Mouse (Mus musculus) left cerebral cortex, postnatal 36 days (tissue): ENCODE measurements around the gene Rmnd5a. TPM values are rescaled to one million over a fixed set of nuclear protein-coding genes. Genes with fewer than 3 reads are reported as not detected.
A peak's percentile ranks its signal among the peaks of the same experiment; 100 is the strongest.

Experiments
- DNase-seq, 2 experiments: peaks; one replicate each; pipeline ENCODE4 v3.0.0; 2021 to 2022; ENCODE audit warnings: low spot score in 2 of 2, mixed read lengths in 1 of 2
- intact Hi-C: fragments of 180-260 bp; cut with DNase I; formaldehyde crosslinking; loops from one replicate; pipeline ENCODE4 v1.15.1; 2025
- total RNA-seq, 2 experiments: library from RNA; stranded (reverse); gene quantifications; 2 replicates each; pipeline ENCODE4 v1.2.3; 2021

Gene Rmnd5a
- total RNA-seq, 2 experiments from 2014 or later = 91.4 to 98.7 TPM

DNA sequence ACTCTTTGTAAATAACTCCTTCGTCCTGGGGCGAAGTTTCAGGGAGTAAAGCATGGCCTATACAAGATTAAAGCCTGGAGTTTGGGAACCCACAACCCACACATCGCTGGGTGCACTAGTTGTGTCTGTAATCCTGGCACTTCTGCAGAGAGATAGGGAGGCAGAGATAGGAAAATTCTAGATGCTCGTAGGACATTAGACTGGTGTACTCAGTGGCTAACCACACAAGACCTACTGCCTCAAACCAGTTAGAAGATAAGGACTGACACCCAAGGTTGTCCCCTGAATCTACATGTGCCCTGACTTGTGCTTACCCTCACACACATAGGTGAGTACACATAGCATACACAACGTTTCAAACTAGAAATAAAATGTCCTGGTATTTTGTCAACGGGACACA is 5.1 kb upstream of the Rmnd5a start:
- intact Hi-C loops = loop anchor here (10.0 kb wide), 1 partner anchor 359 kb away; no protein-coding TSS in a partner anchor
- no peak for DNase-seq

DNA sequence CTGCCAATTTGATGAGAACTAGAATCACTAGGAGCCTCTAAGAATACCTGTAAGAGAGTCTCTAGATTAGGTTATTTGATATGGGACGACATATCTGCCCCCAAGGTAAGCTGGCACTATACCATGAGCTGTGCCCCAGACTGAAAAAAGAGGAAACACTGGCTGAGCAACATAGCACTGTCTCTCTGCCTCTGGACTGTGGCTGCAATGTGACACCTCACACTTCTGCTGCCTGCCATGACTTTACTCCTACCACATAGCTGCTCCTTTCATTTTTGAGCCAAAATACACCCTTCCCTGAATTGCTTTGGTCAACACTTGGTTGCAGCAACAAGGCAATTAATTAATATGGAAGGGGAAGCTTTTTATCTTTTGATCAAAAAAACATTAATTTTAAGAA is 4.3 kb upstream of the Rmnd5a start:
- intact Hi-C loops = loop anchor here (5.0 to 10.0 kb wide), 2 partner anchors 98 to 360 kb away; partner anchors contain the start of gene Chmp3
- DNase-seq = no peak

DNA sequence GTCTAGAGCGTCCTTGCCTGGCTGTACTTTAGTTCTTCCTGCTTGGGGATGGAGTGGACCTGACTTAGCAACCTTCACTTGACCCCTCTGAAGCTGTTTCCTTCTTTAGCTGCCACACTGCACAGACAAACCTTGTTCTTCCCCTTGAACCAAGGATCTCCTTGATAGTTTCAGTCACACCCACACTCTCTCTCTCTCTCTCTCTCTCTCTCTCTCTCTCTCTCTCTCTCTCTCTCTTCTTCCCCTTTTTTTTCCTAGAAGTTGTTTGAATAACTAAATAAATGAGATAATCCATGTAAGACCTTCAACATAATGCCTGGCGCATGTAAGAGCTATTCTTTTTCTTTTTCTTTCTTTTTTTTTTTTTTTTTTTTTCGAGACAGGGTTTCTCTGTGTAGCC is 1.7 kb upstream of the Rmnd5a start:
- intact Hi-C loops = loop anchor here (5.0 to 10.0 kb wide), 2 partner anchors 100 to 363 kb away; partner anchors contain the start of gene Chmp3
- DNase-seq = no peak

DNA sequence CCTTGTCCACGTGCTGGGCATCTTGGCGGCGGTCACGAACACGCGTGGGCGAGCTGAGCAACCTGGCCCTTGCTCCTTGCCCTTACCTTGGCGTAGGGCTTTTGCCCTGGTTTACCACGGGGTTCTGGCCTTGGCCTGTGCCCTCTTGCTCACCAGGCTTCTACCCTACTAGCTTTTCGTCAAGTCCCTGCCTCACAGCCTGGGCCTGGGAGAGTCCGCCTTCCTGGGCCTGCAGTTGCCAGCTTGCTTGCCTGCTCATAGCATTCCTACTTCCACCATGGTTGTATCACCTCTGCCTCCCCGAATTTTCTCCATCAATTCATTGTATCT is 779 bp upstream of the Rmnd5a start:
- DNase-seq = no peak
- intact Hi-C loops = loop anchor here (5.0 to 10.0 kb wide), 2 partner anchors 101 to 364 kb away; partner anchors contain the start of gene Chmp3

DNA sequence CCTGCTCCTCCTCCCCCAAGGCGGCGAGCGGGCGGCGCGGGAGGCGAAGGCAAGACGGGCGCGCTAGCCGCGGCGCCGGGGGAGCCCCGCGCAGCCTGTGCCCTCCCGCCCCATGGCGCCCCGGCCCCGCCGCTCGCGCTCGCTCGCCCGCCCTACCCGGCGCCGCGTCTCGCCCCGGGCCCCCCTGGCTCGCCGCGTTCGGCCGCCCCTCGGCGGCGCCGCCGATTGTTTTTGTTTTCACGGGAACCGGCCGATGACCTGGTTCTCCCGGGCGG is 283 bp downstream of the Rmnd5a start:
- no peak for DNase-seq
- intact Hi-C loops = loop anchor here (1.0 to 10.0 kb wide), 3 partner anchors 53 to 365 kb away; partner anchors contain the start of genes Chmp3 and Rnf103

DNA sequence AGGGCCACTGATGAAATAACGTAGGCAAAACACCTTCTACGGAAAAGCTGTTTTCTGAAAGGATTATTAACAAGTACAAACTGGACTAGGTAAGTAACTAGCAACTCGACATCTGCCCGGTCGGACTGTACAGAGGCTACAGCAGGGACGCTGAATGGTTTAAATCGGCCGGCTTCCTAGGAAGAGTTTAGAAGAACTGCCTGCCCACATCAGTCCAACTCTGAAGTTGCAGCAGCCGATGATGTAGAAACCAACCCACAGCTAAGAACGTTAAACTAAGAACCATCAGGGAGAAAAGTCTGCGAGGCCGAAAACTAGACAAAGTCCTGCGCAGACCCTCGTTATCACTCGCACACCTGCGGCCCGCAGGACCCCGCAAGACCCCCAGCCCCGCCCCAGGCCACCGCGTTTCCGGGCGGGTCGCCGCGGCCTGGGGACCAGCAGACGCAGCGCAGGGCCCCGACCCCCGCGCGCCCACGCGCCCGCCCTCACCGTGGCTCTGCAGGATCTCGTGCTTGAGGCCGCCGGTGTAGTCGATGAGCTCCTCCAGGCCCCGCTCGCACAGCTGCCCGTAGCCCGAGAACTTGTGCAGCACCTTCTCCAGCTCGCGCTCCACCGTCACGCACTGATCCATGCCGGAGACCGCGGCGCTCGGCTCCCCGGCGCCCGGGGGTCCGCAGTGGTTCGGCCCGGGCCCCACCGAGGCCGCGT is 776 bp downstream of the Rmnd5a start:
- intact Hi-C loops = loop anchor here (1.0 to 10.0 kb wide), 3 partner anchors 54 to 365 kb away; partner anchors contain the start of genes Chmp3 and Rnf103
- DNase-seq = peak; percentile 65 to 69

DNA sequence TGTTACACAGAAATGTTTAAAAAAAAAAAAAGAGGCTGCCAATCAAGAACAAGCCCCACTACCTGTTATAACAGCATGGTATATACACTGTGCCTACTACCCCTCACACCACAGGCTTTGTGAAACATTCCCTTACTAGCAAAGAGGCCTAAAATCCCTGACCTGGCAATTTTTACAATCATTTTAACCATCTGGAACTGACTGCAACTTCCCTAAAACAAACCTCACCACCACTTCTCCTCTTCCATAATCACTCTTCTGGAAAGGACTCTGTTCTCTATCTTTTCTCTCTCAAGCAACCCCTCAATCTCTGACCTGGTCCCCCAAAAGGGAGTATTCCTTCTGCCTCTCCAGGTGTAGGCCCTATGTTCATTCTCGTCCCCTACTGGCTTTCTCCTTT is 2.4 kb downstream of the Rmnd5a start:
- intact Hi-C loops = no loop called here
- no peak for DNase-seq

DNA sequence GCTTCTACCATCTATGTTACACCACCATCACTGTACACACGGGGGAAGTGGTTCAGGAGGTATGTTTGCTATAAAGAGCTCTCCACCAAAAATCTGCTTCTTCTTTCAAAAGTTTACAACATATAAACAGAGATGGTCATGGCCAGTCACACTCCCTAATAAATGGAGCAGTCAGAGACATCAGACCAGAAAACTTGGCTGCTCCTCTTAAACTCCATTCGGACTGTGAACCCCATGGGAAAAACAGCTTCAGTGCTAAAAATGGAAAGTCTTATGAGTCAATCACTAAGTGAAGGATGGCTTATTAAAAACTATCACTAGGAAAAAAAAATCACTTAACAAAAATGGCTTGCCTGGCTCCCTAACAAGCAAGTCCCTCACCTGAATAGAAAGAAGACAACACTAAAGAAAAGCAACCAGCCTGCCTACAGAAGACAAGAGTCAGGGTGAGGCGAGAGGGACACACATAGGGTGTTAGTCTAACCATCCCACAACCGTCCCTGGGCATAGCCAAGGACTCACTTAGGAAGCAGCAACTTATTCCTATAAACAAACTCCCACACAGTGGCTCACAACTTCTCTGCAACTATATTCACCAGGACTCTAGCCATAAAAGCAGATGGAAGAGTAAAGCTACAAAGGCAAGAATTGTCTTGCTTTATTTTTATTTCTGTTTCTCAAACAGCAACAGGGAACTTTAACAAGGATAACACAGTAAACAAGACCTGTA is 12.3 kb downstream of the Rmnd5a start:
- no peak for DNase-seq
- intact Hi-C loops = no loop called here

DNA sequence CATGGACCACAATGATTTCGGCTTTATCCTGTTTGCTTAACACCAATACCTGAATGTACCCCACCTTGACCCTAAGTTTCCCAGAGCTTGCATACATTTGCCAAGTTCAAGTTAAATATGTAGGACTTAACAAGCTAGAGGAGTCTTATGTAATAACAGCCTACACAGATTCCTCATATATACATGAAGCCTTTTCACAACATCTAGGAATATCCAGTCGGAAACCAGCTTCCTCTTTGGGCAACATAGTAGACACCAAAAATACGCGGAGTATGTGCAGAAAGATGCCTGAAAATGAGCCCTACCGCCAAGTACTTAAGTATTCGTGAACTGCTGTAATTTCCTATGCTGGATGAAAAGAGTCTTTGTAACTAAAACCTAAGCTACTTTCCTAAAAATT is 14.8 kb downstream of the Rmnd5a start:
- DNase-seq = peak in 1 of 2 experiments; percentile 14
- intact Hi-C loops = no loop called here

DNA sequence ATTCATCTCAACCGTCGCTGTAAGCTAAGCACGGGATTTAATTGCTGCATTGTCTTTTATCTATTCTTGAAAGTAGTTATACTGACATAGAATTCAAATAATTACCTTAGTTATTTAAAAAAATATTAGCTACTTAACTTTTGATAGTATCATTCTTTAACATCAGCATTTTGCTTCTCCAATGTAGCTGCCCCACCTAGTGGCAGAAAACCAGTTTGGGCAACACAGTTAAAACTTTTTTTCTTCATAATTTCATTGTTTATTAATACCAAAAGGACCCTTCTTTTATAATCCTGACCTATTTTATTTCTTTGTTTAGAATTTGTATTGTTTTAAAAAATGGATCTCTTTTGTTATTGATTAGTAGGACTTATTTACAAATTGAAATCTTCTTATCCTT is 17.3 kb downstream of the Rmnd5a start:
- no peak for DNase-seq
- intact Hi-C loops = no loop called here

DNA sequence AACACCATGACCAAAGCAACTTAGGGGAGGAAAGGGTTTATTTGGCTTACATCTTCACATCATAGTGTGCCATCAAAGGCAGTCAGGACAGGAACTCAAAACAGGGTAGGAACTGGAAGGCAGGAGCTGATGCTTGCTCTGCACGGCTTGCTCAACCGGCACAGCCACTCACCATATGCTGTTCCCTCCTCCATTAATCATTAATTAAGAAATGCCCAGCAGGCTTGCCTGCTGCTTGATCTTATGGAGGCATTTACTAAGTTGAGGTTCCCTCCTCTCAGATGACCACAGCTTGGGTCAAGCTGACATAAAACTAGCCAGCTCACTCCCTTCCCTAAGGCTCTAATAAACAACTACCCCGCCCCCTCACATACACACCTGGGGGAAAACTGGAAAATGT is 18.3 kb downstream of the Rmnd5a start:
- DNase-seq = no peak
- intact Hi-C loops = no loop called here

DNA sequence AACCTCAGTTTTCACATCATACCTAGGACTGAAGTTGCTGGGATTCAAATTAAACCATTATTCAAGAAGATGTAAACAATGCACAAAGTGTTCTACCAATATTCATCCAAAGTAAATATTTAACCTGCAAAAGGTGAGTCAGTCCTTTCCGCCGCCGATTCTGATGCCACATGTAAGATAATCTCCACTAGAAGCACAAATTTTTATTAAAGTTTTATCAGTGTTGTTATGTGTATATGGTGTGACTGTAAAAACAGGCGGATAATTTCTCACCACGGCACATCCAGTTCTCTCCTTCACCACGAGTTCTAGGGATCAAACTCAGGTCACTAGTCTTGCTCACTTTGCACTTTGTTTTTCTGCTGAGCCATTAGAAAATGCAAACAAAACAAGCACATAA is 19.6 kb downstream of the Rmnd5a start:
- intact Hi-C loops = no loop called here

DNA sequence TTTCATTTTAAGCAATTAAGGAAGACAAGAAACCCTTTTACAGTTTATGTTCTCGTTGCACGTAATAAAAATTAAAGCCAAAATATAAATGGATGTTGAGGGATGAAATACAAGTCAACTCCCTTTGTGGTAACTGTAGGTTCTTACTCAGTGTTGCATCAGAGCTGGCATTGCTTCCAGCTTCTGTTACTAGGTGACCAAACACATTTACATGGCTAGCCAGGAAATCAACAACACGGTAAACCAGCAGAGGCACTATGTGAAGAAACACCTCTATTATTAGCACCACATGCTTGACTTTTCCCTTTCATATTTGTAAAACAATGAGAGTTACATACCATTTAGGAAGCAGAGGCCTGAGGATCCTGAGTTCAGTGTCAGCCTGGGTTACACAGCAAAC is 21.6 kb downstream of the Rmnd5a start:
- no peak for DNase-seq
- intact Hi-C loops = no loop called here

More for the DNA sequence above, 19.6 kb downstream of the Rmnd5a start:
- DNase-seq = no peak

DNA sequence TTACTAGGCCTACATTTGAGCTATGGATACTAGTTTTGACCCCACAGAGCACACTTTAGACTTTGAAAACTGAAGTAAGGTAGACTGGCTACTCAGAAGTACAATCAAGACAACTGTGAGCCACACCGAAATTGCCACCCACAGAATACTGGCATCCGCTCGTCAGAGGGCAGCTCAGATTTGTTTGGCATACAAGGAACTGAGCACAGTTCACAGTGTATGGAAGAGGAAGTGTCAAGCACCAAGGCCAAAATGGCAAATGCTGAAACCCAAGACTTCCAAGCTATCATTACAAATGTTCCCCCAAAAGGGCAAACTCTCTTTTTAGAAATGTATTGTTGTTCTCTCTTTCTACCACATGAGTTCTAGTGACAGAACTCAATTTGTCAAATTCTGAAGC is 25.0 kb downstream of the Rmnd5a start:
- DNase-seq = no peak
- intact Hi-C loops = no loop called here

DNA sequence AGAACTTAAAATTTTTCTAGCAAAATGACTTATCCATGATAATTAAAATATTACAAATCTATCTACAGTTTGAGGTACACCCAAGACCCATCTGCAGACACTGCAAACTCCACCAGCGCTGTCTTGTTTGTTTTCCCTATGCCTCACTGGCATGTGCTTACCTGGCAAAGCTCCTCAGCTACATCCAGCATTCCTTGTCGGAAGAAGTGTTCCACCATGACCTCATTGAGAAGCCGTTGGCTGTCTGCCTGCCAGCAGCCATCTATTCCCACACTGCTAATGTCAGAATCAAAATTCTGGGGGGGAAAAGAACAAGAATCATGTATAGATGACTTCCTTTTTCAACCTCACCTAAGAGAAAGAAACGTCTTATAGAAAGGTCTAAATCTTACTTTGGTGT is 25.8 kb downstream of the Rmnd5a start:
- DNase-seq = no peak
- intact Hi-C loops = no loop called here

DNA sequence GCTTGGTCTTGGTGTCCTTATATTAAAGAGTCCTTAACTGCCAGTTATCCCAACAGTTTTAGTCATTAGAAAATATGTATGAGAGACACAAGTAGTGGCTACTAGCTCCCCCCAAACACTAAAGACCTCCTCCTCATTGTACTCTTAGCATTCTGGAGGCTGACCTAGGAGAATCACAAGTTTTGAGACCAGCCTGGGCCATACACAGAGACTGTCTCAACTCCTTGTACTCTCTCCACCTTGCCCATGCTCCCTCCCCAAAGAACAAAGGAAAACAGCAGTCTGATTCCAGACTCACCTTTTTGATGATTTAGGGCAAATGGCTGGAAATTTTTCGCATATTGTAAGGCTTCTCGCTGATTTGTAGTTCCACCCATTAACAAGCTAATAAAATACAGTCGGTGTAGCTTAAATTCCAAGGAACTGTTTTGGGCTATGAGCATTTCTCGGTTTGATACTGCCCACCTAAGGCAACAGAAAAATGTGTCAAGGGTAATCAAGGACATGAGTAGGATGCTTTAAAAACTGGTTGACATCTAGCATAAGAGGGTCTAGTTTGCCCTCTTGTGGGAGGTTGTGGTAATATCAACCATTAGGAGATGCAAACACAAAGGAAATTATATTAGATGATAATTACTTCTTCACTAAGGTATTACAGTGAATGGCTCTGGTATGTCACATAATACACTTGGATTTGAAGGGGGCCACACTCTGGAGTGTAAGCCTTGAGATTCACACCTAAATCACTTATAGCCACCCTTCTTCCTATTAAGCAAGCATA is 41.4 kb downstream of the Rmnd5a start:
- intact Hi-C loops = loop anchor here (5.0 kb wide), 2 partner anchors 127 to 232 kb away; partner anchors contain the start of gene Krcc1
- DNase-seq = no peak

DNA sequence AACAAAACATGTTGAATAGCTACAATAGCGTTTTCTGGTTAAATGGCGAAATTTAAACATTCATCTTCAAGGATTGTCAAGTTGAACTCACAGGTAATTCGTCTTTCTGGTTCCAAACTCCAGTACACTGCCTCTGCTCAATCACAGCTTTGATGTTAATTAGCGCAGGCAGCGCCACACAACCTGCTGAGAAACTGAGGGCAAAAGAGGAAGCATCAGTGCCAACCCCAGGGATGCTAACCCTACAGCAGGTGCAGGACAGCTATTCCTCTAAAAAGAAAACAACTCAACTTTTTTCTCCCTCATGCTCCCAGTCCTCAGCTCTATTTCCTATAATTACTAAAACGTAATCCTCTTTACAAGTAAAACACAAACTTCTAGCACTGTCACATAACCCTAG is 43.7 kb downstream of the Rmnd5a start:
- intact Hi-C loops = loop anchor here (5.0 kb wide), 2 partner anchors 124 to 229 kb away; partner anchors contain the start of gene Krcc1
- DNase-seq = no peak

DNA sequence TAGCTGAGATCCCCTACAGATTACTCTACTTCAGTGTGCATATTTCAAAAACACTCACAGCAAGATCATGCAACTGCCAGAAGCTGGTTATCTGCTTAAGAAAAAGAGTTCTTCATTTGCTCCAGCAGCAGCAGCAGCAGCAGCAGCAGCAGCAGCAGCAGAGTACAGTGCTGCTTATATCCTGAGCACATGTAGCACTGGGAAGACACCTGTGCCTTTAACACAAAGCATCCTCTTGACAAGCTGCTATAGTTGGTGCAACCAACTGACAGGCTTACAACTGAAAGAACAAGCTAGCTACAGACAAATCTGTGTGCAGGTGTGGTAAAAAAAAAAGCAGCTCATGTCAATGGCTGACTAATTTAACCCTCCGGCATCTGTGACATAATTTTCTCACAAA is 44.4 kb downstream of the Rmnd5a start:
- DNase-seq = no peak
- intact Hi-C loops = loop anchor here (5.0 kb wide), 2 partner anchors 124 to 229 kb away; partner anchors contain the start of gene Krcc1

DNA sequence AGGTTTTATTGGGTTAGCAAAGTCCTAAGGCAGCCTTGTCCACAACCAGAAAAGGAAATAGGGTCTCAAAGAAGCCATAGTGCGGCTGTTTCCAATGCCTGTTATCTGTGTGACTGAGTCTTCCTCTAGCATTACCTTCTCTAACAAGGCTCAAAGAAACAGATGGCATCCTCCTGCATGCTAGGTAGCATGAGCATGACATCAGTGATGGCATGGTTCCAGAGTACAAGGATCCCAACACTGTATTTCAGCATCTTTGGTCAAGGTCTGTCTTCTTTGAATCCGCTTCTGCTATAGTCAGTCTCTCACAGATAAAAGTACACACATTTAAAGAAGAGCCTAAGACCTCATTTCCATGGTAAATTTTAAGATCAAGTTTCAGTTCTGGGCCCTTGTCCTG is 49.9 kb downstream of the Rmnd5a start:
- intact Hi-C loops = no loop called here
- DNase-seq = no peak

DNA sequence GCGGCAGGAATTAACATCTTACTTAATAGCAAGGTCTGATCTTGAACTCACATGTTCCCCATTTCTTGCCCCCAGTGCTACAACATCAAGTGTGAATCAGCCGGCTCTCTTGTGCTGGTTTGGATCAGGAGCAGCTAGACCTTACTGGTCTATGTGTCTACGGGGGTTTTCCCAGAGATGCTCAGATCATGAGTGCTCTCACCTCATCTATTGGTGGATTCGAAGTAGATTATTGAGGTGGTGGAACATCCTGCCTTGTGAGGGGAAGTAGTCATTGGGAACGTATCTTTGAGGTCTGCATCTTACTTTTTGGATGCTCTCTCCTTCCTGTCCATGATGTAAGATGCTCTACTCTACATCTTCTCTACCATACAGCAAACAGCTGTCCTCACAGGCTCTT is 58.8 kb downstream of the Rmnd5a start:
- DNase-seq = no peak
- intact Hi-C loops = no loop called here
